Mouse (Mus musculus): ENCODE results near the gene Wap.

The Wap gene

GRCm38 (mm10) chr11:6628568-6628967, 9.9 kb downstream of the Wap start:
- no peak for DNase-seq (ENCODE audit: extremely low read depth, low read depth)

GRCm38 (mm10) chr11:6627731-6628130, 10.7 kb downstream of the Wap start:
- peak; percentile 95 for DNase-seq (ENCODE audit: extremely low read depth, low read depth)

GRCm38 (mm10) chr11:6626388-6626772, 12.1 kb downstream of the Wap start:
- no peak for DNase-seq (ENCODE audit: extremely low read depth, low read depth)

GRCm38 (mm10) chr11:6625478-6626387, 12.7 kb downstream of the Wap start, which contains the start of gene Tbrg4:
Tbrg4 (minus strand) TSS chr11:6626067.
- DNase-seq (ENCODE audit: extremely low read depth, low read depth), result peak; percentile 81

- DNase-seq (ENCODE audit: extremely low read depth, low read depth), result no peak
Observed at GRCm38 (mm10) chr11:6624619-6625382, 13.6 kb downstream of the Wap start.

- DNase-seq (ENCODE audit: extremely low read depth, low read depth), result no peak
Observed at GRCm38 (mm10) chr11:6623704-6624103, 14.7 kb downstream of the Wap start.

GRCm38 (mm10) chr11:6615250-6616205, 22.9 kb downstream of the Wap start:
- DNase-seq (ENCODE audit: extremely low read depth, low read depth), result no peak

GRCm38 (mm10) chr11:6605491-6606399, 32.7 kb downstream of the Wap start, which contains the start of gene Nacad:
Nacad (minus strand) TSS chr11:6606053.
- DNase-seq (ENCODE audit: extremely low read depth, low read depth), result no peak

- DNase-seq (ENCODE audit: extremely low read depth, low read depth), result no peak
Observed at GRCm38 (mm10) chr11:6605021-6605481, 33.4 kb downstream of the Wap start.

GRCm38 (mm10) chr11:6604604-6604936, 33.9 kb downstream of the Wap start:
- no peak for DNase-seq (ENCODE audit: extremely low read depth, low read depth)

- no peak for DNase-seq (ENCODE audit: extremely low read depth, low read depth)
Observed at GRCm38 (mm10) chr11:6603887-6604603, 34.4 kb downstream of the Wap start.

GRCm38 (mm10) chr11:6603224-6603623, 35.2 kb downstream of the Wap start:
- no peak for DNase-seq (ENCODE audit: extremely low read depth, low read depth)

- no peak for DNase-seq (ENCODE audit: extremely low read depth, low read depth)
Observed at GRCm38 (mm10) chr11:6602662-6603061, 35.8 kb downstream of the Wap start.

- no peak for DNase-seq (ENCODE audit: extremely low read depth, low read depth)
Observed at GRCm38 (mm10) chr11:6601649-6602480, 36.6 kb downstream of the Wap start.

GRCm38 (mm10) chr11:6600284-6600944, 38.0 kb downstream of the Wap start:
- DNase-seq (ENCODE audit: extremely low read depth, low read depth), result no peak

GRCm38 (mm10) chr11:6599831-6600230, 38.6 kb downstream of the Wap start:
- no peak for DNase-seq (ENCODE audit: extremely low read depth, low read depth)

GRCm38 (mm10) chr11:6599011-6599681, 39.3 kb downstream of the Wap start:
- no peak for DNase-seq (ENCODE audit: extremely low read depth, low read depth)
